Mouse (Mus musculus) heart, embryonic 13.5 days (tissue): ENCODE results near the gene Shtn1. TPM values are rescaled to one million over a fixed set of nuclear protein-coding genes. Genes with fewer than 3 reads are reported as not detected.
A peak's percentile ranks its signal among the peaks of the same experiment; 100 is the strongest.

Experiments
- ATAC-seq: fragments of 200-750 bp; cut with Nextera tagmentation; 2 replicates; pipeline ENCODE4 v1.8.0; 2017; ENCODE audit warnings: moderate TSS enrichment; ENCODE audit not compliant: insufficient number of reproducible peaks, low FRiP score, low TSS enrichment; ENCODE audit errors: extremely low read depth
- H3K27ac ChIP-seq: fragments of 300-500 bp; sonication (generic); replicated peaks from 2 replicates; pipeline ENCODE4 v1.5.1; 2015; ENCODE audit warnings: moderate library complexity, mild to moderate bottlenecking, inconsistent platforms
- H3K27me3 ChIP-seq: fragments of 300-500 bp; sonication (generic); replicated peaks from 2 replicates; pipeline ENCODE4 v1.6.1; 2015; ENCODE audit warnings: mild to moderate bottlenecking, inconsistent platforms
- H3K36me3 ChIP-seq: fragments of 300-500 bp; sonication (generic); 2 replicates; pipeline ENCODE4 v1.6.1; 2015; ENCODE audit warnings: mild to moderate bottlenecking, inconsistent platforms
- H3K4me1 ChIP-seq: fragments of 300-500 bp; sonication (generic); 2 replicates; pipeline ENCODE4 v1.6.1; 2015; ENCODE audit warnings: inconsistent platforms
- H3K4me2 ChIP-seq: fragments of 300-500 bp; sonication (generic); 2 replicates; pipeline ENCODE4 v1.6.1; 2015; ENCODE audit warnings: inconsistent platforms, mild to moderate bottlenecking, moderate library complexity
- H3K4me3 ChIP-seq: fragments of 300-500 bp; sonication (generic); 2 replicates; pipeline ENCODE4 v1.5.1; 2015; ENCODE audit warnings: moderate library complexity, mild to moderate bottlenecking, inconsistent platforms
- H3K9ac ChIP-seq: fragments of 300-500 bp; sonication (generic); 2 replicates; pipeline ENCODE4 v1.6.1; 2015; ENCODE audit warnings: inconsistent platforms, mild to moderate bottlenecking, moderate library complexity
- H3K9me3 ChIP-seq: fragments of 300-500 bp; sonication (generic); 2 replicates; pipeline ENCODE4 v1.6.1; 2016; ENCODE audit warnings: inconsistent platforms
- WGBS: fragments of 180-500 bp; shearing (Covaris S2); methylation state at CpG from one replicate; pipeline ENCODE4 v1.1.7; 2015; ENCODE audit warnings: mixed read lengths; 5-methylcytosine and 5-hydroxymethylcytosine counted together
- polyA plus RNA-seq: library from polyadenylated mRNA; unstranded; fragments of >200 nt; fragmentation: Nextera tagmentation; extraction: Ambion mirVana; gene quantifications from 2 replicates; pipeline ENCODE4 v1.2.1, GENCODE M21; 2015

The Shtn1 gene
- polyA plus RNA-seq, 1 experiment from 2014 or later, result 0.95 TPM

DNA sequence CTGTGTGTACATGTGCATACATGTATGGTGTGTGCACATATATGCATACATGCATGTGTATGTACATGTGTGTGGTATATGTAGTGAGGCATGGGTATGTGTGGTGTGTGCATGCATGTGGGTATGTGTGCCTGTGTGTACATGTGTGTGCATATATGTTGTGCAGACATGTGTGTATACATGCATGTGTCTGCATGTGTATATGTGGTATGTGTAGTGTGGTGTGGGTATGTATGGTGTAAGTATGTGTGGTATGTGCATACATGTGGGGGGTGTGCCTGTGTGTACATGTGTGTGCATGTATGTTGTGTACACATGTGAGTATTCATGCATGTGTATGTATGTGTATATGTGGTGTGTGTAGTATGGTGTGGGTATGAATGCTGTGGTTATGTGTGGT is 54.3 kb downstream of the Shtn1 start:
- 0 out of 2 replicates have a peak, but pooled peaks cover 4% of the 10 kb centered on the region for H3K27me3 ChIP-seq
- H3K27ac ChIP-seq, result no peak overlapping the region
- H3K4me2 ChIP-seq, result no peak overlapping the region
- H3K4me3 ChIP-seq, result no peak overlapping the region
- H3K36me3 ChIP-seq, result no peaks in the 10 kb centered on the region
- H3K9me3 ChIP-seq, result peaks cover 8% of the 10 kb centered on the region; the same call in 1 of the 2 replicates
- no peak; the same call in 1 of the 2 replicates for ATAC-seq
- no peak overlapping the region for H3K9ac ChIP-seq
- H3K4me1 ChIP-seq, result no peaks in the 10 kb centered on the region

DNA sequence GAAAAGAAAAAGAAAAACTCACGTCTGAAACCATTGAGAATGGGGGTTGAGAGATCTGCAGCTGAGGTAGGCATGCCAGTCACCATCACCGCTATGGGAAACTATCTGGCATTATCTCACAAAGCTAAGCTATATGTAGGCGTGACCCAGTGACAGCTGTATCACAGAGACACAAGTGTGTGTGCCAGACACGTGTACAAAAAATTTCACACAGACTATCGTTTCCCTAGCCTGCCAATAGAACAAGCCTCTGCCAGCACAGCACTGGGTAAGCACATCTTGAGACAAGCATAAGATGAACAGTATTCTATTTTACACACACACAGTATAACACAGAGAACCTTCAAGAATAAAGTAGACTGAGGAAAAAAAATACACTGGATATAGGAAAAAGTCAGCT is 65.1 kb downstream of the Shtn1 start:
- H3K4me1 ChIP-seq, result no peaks in the 10 kb centered on the region
- no peak for ATAC-seq
- WGBS, result 56% methylated on average over 5 of the region's 5 CpGs

DNA sequence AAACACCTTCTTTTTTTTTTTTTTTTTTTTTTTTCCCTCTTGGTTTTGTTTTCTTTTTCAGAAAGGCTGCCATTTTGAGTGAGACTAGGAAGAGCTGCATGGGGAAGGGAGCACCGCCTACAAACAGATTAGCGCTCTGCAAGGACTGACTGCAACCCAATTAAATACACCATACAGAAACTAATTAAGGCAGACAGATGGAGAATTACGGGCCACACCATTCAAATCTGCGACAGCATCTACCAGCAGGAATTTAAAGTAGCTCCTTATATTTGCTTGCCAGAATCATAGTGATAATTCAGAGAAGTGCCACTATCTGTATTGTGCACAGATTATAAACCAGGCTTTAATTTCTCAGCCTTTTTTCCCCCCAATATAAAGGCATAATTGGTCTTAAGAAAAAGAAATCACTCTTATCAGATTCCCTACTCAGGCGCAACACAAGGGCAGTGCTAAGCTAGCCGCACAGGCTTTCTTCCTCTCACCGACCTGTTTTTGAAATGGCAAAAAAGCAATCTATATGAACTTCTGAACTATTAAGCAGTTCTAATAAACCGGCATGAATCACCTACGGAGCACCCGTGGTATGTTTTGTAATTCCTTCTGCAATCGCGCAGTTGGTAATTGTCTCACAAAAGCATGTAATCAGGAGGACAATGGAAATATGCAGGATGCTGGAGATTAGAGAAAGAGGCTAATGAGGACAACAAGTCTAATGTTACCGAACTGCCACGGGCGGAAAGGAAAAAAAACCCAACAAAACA is 69.1 kb downstream of the Shtn1 start:
- H3K9me3 ChIP-seq, result no peaks in the 10 kb centered on the region
- H3K4me1 ChIP-seq, result no peaks in the 10 kb centered on the region
- no peak overlapping the region for H3K4me2 ChIP-seq
- no peak overlapping the region for H3K27ac ChIP-seq
- 70% methylated on average over 15 of the region's 15 CpGs for WGBS
- ATAC-seq, result no peak
- no peak overlapping the region for H3K9ac ChIP-seq
- no peaks in the 10 kb centered on the region for H3K36me3 ChIP-seq
- no peak overlapping the region for H3K4me3 ChIP-seq
- H3K27me3 ChIP-seq, result peaks cover 10% of the 10 kb centered on the region; the same call in 1 of the 2 replicates

More for the DNA sequence above, 65.1 kb downstream of the Shtn1 start:
- H3K4me3 ChIP-seq, result no peak overlapping the region
- no peak overlapping the region for H3K4me2 ChIP-seq
- H3K9me3 ChIP-seq, result no peaks in the 10 kb centered on the region
- no peak overlapping the region for H3K9ac ChIP-seq
- no peak overlapping the region for H3K27ac ChIP-seq
- no peaks in the 10 kb centered on the region for H3K36me3 ChIP-seq
- peaks cover 10% of the 10 kb centered on the region; the same call in 1 of the 2 replicates for H3K27me3 ChIP-seq

DNA sequence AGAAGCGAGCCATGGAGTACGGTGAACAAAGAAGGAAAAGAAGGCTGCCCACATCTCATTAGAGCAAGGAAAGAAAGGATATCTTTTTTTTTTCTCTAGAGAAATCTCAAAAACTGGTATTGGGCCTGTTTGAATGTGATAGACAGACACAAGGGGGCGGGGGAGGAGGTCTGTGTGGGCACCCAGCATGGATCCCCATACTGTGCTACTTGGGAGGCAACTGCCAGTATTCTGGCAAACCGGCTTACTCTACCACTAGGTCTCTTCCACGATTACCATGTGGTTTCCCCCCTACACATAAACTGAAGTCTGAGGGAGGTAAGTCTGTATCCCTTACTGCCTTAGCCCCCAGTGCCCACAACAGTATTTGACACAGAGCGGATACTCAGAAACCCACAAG is 73.1 kb downstream of the Shtn1 start:
- no peak overlapping the region for H3K9ac ChIP-seq
- no peaks in the 10 kb centered on the region for H3K9me3 ChIP-seq
- H3K4me1 ChIP-seq, result no peaks in the 10 kb centered on the region
- WGBS, result 83% methylated on average over 6 of the region's 6 CpGs
- no peaks in the 10 kb centered on the region for H3K36me3 ChIP-seq
- no peak overlapping the region for H3K27ac ChIP-seq
- H3K27me3 ChIP-seq, result peaks cover under 1% of the 10 kb centered on the region; the same call in 1 of the 2 replicates
- H3K4me3 ChIP-seq, result no peak overlapping the region
- no peak for ATAC-seq
- no peak overlapping the region for H3K4me2 ChIP-seq

DNA sequence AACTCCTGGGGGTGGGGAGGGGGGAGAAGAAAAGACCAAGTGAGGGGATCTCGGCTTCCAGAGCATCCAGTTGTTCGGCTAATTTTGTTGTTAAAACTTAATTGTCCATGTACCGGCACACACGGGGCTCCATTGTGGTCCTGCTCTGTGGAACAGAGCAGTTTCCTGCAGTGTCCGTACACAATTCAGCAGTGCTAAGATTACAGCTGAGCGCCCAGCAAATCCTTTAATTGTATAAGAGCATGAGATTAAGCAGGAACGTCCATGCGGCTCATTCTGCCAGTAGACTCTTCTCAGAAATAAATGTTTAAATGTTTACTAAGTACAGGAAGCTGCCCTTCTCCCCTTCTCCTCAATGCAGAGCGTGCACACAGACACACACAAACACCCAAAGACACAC is 94.3 kb downstream of the Shtn1 start:
- no peak for ATAC-seq
- Histone ChIP-seq H3K4me3 (no peak overlapping the region), H3K4me1 (peaks cover 13% of the 10 kb centered on the region), H3K9me3 (no peaks in the 10 kb centered on the region), H3K36me3 (no peaks in the 10 kb centered on the region), H3K27ac (no peak overlapping the region), H3K27me3 (no peaks in the 10 kb centered on the region; the same call in 1 of the 2 replicates), H3K9ac (no peak overlapping the region), H3K4me2 (peak overlapping the region; percentile 34; the same call in 1 of the 2 replicates)
- 51% methylated on average over 9 of the region's 9 CpGs for WGBS

DNA sequence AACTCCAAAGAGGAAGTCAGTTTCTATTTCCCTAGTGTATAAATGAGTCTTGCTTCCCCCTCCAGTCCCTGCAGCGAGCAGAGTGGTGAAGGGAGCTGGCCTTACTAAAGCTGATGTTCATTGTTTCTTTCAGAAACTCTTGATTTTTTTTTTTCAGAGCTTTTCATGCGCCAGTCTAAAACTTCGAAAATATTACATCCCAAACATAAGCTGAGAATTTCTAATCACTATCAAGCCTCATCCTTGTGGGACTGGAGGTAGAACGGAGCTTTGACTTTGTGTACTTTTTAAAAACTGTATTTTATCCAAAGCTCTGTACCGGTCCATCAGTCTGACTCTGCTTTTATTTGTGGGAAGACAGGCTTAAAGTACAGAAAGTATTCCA is 95.9 kb downstream of the Shtn1 start:
- ATAC-seq, result no peak
- H3K27me3 ChIP-seq, result no peaks in the 10 kb centered on the region; the same call in 1 of the 2 replicates
- peaks cover 13% of the 10 kb centered on the region for H3K4me1 ChIP-seq
- H3K9ac ChIP-seq, result no peak overlapping the region
- H3K27ac ChIP-seq, result no peak overlapping the region
- no peaks in the 10 kb centered on the region for H3K9me3 ChIP-seq
- peak overlapping the region; percentile 26 for H3K4me3 ChIP-seq
- no peaks in the 10 kb centered on the region for H3K36me3 ChIP-seq
- WGBS, result 70% methylated on average over 5 of the region's 5 CpGs
- H3K4me2 ChIP-seq, result peak overlapping the region; percentile 54

DNA sequence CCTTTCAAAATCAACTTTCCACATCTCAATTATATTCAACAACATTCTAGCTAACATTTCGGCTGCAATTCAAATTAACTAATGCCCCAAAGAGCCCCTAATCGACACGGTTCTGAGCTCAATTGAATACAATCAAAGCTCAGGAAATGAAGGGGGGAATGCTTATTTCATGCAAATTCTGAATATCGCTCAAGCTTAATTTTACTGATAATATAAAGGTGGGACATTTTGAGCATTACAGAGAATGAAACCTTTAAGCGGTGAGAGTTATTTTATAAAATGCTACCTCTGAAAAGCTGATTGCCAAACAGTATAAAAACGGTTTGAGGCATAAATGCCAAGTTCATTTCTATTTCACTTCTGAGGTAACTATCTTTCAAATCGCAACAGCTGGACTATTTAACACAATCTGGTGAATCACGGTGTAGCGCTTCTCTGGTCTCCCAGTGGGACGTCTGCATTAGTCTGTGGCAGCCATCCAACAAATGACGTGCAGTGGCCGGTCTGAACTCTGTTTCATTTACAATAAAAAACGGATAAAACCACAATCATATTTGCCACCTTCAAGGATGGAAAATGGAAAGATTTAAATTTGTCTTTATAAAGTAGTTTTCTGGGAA is 96.4 kb downstream of the Shtn1 start:
- peak overlapping the region; percentile 54 for H3K4me2 ChIP-seq
- ATAC-seq, result no peak
- 53% methylated on average over 13 of the region's 13 CpGs for WGBS
- H3K9me3 ChIP-seq, result no peaks in the 10 kb centered on the region
- no peak overlapping the region for H3K27ac ChIP-seq
- peak overlapping the region; percentile 26 for H3K4me3 ChIP-seq
- H3K4me1 ChIP-seq, result peaks cover 13% of the 10 kb centered on the region
- H3K9ac ChIP-seq, result no peak overlapping the region
- H3K36me3 ChIP-seq, result no peaks in the 10 kb centered on the region
- no peaks in the 10 kb centered on the region; the same call in 1 of the 2 replicates for H3K27me3 ChIP-seq

DNA sequence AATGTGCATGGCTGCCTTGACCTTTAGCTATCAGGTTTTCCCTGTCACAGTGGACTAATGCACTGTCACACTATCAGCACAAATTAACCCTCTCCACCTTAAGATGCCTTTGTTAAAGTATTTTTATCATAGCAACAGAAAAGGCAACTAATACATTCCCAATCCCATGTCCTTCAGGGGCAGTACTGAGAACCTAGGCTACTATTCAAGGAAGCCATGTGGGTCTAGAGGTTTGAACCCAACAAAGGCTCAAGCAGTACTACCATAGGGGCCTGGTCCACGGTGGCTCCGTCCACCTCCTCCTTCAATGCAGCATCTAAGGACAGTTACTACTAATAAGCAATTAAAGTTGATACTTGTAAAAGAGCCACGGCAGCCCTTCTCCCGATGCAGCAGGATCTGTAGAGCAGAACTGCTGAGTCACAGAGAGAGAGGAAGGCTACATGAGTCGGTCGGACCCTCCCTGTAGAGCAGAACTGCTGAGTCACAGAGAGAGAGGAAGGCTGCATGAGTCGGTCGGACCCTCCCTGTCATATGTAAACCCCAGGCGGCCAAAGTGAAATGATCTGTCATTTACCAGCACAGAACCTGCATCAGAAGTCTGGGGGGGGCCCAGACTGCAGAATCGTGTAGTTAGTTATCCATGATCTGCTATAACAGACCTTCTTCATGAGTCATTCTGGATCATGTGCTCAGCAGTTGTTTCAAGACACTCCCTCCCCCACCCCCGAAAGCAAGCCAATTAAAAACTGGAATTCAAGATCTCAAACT is 97.3 kb downstream of the Shtn1 start:
- no peak overlapping the region for H3K27ac ChIP-seq
- no peaks in the 10 kb centered on the region for H3K36me3 ChIP-seq
- no peaks in the 10 kb centered on the region for H3K9me3 ChIP-seq
- peak; percentile 90 for ATAC-seq
- H3K4me2 ChIP-seq, result peak overlapping the region; percentile 54
- no peak overlapping the region for H3K4me3 ChIP-seq
- no peak overlapping the region for H3K9ac ChIP-seq
- WGBS, result 59% methylated on average over 11 of the region's 11 CpGs
- H3K4me1 ChIP-seq, result peaks cover 13% of the 10 kb centered on the region
- H3K27me3 ChIP-seq, result no peaks in the 10 kb centered on the region; the same call in 1 of the 2 replicates

DNA sequence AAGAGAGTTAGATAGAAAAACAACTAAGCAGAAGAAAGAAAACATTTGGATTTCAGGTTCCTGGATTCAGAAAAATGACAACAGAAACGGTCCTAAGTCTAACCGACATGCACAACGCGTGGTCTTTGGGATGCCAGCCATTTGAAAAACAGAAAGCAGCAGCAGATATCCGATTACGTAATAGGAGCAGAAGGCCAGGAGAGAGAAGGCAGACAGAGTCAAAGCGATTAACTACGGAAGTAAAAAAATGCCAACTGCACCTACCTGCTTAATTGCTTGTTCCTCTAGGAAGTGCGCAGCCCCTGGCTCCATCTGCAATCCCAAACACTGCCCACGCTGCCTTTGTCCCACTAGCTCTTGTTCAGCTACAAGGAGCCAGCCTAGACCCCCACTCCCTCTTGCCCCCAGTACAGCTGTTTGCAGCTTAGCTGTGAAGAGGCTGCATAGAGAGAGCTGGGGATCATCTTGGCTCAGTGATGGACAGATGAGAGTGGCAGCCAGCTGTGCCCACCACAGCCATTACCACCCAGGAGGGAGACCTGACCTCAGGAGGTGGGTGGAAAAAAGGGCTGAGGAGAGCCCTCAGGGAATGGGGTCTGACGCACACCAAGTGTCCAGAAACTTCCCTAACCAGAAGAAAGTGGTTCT is 100.6 kb downstream of the Shtn1 start:
- no peaks in the 10 kb centered on the region for H3K9me3 ChIP-seq
- H3K9ac ChIP-seq, result no peak overlapping the region
- WGBS, result 76% methylated on average over 11 of the region's 11 CpGs
- H3K4me1 ChIP-seq, result peaks cover 10% of the 10 kb centered on the region
- H3K36me3 ChIP-seq, result no peaks in the 10 kb centered on the region
- ATAC-seq, result no peak
- peaks cover 22% of the 10 kb centered on the region for H3K27me3 ChIP-seq
- no peak overlapping the region for H3K27ac ChIP-seq
- no peak overlapping the region for H3K4me3 ChIP-seq
- no peak overlapping the region for H3K4me2 ChIP-seq

DNA sequence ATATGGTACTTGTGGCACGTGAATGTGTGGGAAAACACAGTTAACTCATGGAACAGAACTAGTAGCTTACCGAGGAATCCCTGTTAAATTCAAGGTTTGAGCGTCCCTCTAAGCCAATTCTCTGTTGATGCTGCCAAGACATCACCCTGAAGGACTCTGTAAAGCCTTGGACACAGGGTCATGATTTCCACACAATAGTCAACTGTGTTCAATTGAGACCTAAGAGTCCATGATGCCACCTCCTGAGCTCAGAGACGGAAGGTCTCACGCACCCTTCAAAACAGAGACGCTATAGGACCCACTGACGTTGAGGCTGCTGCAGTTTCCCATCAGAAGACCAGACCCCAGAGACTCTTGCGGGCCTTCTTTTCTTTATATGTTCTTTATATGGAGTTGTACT is 101.8 kb downstream of the Shtn1 start:
- Histone ChIP-seq H3K4me3 (no peak overlapping the region), H3K27ac (no peak overlapping the region), H3K36me3 (no peaks in the 10 kb centered on the region), H3K27me3 (peaks cover 30% of the 10 kb centered on the region), H3K9me3 (no peaks in the 10 kb centered on the region), H3K9ac (no peak overlapping the region), H3K4me1 (peaks cover 5% of the 10 kb centered on the region), H3K4me2 (no peak overlapping the region)
- no peak for ATAC-seq
- WGBS, result 83% methylated on average over 8 of the region's 8 CpGs

DNA sequence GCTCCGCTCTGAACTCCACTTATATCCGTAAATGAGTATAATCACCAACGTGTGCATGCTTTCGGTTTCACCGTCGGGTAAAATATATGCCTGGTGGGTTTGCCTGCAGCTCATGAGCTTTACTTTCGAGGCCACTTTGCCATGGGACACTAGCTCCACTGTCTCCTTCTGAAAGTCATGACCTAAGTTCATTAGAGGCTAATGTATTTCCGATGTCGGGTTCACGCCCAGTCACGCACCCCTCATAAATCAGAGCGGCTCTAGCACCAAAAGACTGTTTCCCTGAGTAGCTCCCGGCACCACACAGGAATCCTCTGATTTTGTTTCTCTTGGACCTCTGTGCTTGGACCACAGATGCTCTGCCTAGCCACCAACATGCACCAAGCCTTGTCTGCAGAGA is 105.1 kb downstream of the Shtn1 start:
- no peaks in the 10 kb centered on the region for H3K4me1 ChIP-seq
- peaks cover 50% of the 10 kb centered on the region for H3K27me3 ChIP-seq
- WGBS, result 79% methylated on average over 13 of the region's 13 CpGs
- no peak overlapping the region for H3K27ac ChIP-seq
- H3K4me3 ChIP-seq, result no peak overlapping the region
- H3K9ac ChIP-seq, result no peak overlapping the region
- no peaks in the 10 kb centered on the region for H3K36me3 ChIP-seq
- H3K4me2 ChIP-seq, result no peak overlapping the region
- no peak for ATAC-seq
- no peaks in the 10 kb centered on the region for H3K9me3 ChIP-seq
